Mouse (Mus musculus) liver, embryonic 15.5 days (tissue): Measurements from ENCODE around the gene Gm3127. TPM values are rescaled to one million over a fixed set of nuclear protein-coding genes. Genes with fewer than 3 reads are reported as not detected.
"Not testable (repeated sequence)": the region's sequence is repeated elsewhere in the genome, so short reads cannot be mapped to it uniquely, and the experiment has no call there.

ENCODE experiments used
- ATAC-seq: fragments of 200-750 bp; cut with Nextera tagmentation; 2 replicates; pipeline ENCODE4 v1.8.0; 2017; ENCODE audit warnings: moderate number of reproducible peaks, mild to moderate bottlenecking, moderate library complexity; ENCODE audit not compliant: insufficient read depth
- H3K27ac ChIP-seq: fragments of 300-500 bp; sonication (generic); replicated peaks from 2 replicates; pipeline ENCODE4 v1.5.1; 2015; ENCODE audit warnings: mild to moderate bottlenecking, inconsistent platforms
- H3K27me3 ChIP-seq: fragments of 300-500 bp; sonication (generic); 2 replicates; pipeline ENCODE4 v1.6.1; 2015; ENCODE audit warnings: mild to moderate bottlenecking, inconsistent platforms
- H3K36me3 ChIP-seq: fragments of 300-500 bp; sonication (generic); replicated peaks from 2 replicates; pipeline ENCODE4 v1.6.1; 2015; ENCODE audit warnings: moderate library complexity, mild to moderate bottlenecking, inconsistent platforms
- H3K4me1 ChIP-seq: fragments of 300-500 bp; sonication (generic); replicated peaks from 2 replicates; pipeline ENCODE4 v1.6.1; 2015; ENCODE audit warnings: inconsistent platforms
- H3K4me2 ChIP-seq: fragments of 300-500 bp; sonication (generic); 2 replicates; pipeline ENCODE4 v1.6.1; 2015; ENCODE audit warnings: moderate library complexity, mild to moderate bottlenecking, inconsistent platforms
- H3K4me3 ChIP-seq: fragments of 300-500 bp; sonication (generic); replicated peaks from 2 replicates; pipeline ENCODE4 v1.5.1; 2015; ENCODE audit warnings: mild to moderate bottlenecking, inconsistent platforms
- H3K9ac ChIP-seq: fragments of 300-500 bp; sonication (generic); 2 replicates; pipeline ENCODE4 v1.6.1; 2015; ENCODE audit warnings: moderate library complexity, mild to moderate bottlenecking, inconsistent platforms
- H3K9me3 ChIP-seq: fragments of 300-500 bp; sonication (generic); replicated peaks from 2 replicates; pipeline ENCODE4 v1.6.1; 2016; ENCODE audit warnings: inconsistent platforms
- WGBS: fragments of 180-500 bp; shearing (Covaris S2); methylation state at CpG from one replicate; pipeline ENCODE4 v1.1.7; 2015; ENCODE audit warnings: mixed read lengths; ENCODE audit not compliant: insufficient replicate concordance; 5-methylcytosine and 5-hydroxymethylcytosine counted together
- polyA plus RNA-seq: library from polyadenylated mRNA; unstranded; fragments of >200 nt; fragmentation: Nextera tagmentation; extraction: Ambion mirVana; gene quantifications from 2 replicates; pipeline ENCODE4 v1.2.1, GENCODE M21; 2015

The Gm3127 gene
- not detected in 2 replicates for polyA plus RNA-seq

DNA sequence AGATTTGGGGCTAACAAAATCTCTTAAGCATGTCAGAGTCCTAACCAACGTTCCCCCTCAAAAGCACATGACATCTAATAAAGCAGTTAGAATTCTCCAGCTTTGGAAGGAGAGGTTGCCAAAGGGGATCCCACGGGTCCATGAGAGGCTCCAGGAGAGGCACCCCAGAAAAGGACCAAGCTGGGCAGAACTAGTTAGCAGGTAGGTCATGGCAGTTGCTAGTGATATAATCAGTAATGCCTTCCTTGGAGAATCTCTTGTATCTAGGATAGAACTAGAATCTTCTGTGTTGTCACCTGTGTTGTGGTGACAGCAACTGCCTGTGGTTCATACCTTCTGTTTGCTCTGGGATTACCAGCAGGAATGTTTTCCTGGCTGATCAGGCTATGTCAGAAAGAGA lies at the start of gene Gm3127:
Gm3127 (plus strand) TSS at position 301 of the 400 bp plus-strand sequence.
- H3K27ac ChIP-seq, ATAC-seq, H3K36me3 ChIP-seq, H3K27me3 ChIP-seq, H3K4me2 ChIP-seq, H3K9me3 ChIP-seq, H3K4me1 ChIP-seq, H3K4me3 ChIP-seq, H3K9ac ChIP-seq: not testable (repeated sequence)
- 40% methylated on average over 1 of the region's 2 CpGs for WGBS

DNA sequence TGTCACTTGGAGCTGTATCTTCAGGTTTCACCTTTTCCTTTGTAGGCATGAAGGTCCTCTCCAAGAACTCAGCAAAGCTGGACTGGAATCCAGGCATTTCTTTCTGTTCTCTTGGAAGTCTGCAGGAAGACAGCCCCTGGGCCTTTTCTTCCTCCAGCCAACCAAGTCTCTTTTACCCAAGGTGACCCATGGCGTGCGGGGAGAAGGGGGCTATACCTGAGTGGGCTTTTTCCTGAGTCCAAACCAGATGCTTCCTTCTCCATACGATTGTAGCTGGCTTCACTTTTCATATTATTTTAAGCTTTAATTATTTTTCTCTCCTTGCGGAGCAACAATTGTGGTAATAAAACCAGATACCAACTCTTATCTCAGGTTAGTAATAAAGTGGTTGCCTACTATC lies 23.2 kb upstream of the Gm3127 start:
- not testable (repeated sequence) for H3K4me3 ChIP-seq, ATAC-seq, H3K27ac ChIP-seq, H3K27me3 ChIP-seq, H3K9me3 ChIP-seq, H3K4me1 ChIP-seq, H3K36me3 ChIP-seq, H3K4me2 ChIP-seq, H3K9ac ChIP-seq
- 48% methylated on average over 4 of the region's 4 CpGs for WGBS

DNA sequence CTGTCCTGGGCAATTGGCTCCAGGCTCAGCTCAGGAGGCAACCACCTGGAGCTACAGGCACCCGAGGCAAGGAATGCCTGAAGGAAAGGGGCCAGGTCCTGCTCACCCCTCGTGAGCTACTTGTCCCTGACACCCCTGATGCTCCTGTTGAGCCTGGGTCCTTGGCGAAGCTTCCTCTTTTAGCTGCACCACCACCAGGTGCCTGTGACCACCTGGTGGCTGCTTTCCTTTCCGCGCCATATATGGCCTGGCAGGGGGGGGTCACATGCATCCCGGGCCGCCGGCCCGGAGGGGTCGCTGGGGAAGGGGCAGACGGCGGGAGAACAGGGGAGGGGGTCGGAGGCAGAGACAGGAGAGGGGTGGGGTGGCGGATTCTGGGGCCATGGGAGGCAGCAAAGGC lies 17.2 kb downstream of the Gm3127 start:
- WGBS, result 10% methylated on average over 14 of the region's 14 CpGs
- H3K36me3 ChIP-seq, H3K4me3 ChIP-seq, H3K4me2 ChIP-seq, H3K27ac ChIP-seq, H3K27me3 ChIP-seq, ATAC-seq, H3K4me1 ChIP-seq, H3K9ac ChIP-seq, H3K9me3 ChIP-seq: not testable (repeated sequence)

GRCm38 (mm10) chr14:4182491-4183210 lies 17.8 kb downstream of the Gm3127 start, which contains the start of gene Gm2974:
TSS of gene Gm2974 (plus strand) at chr14:4182576.
- not testable (repeated sequence) for H3K4me3 ChIP-seq, H3K9me3 ChIP-seq, H3K27ac ChIP-seq, H3K4me1 ChIP-seq, H3K36me3 ChIP-seq, H3K27me3 ChIP-seq, H3K9ac ChIP-seq, ATAC-seq, H3K4me2 ChIP-seq
- WGBS, result 15% methylated on average over 43 of the region's 59 CpGs

GRCm38 (mm10) chr14:4183375-4183774 lies 18.5 kb downstream of the Gm3127 start:
- not testable (repeated sequence) for H3K9ac ChIP-seq, ATAC-seq, H3K27ac ChIP-seq, H3K4me1 ChIP-seq, H3K27me3 ChIP-seq, H3K4me3 ChIP-seq, H3K9me3 ChIP-seq, H3K36me3 ChIP-seq, H3K4me2 ChIP-seq
- WGBS, result 21% methylated on average over 6 of the region's 10 CpGs

Other genes starting within 250 kb of the Gm3127 start
- gene Gm3029, start 233.3 kb upstream of the Gm3127 start, polyA plus RNA-seq, result not detected in 2 replicates
- gene Gm3095, start 201.5 kb upstream of the Gm3127 start, polyA plus RNA-seq, result not detected in 2 replicates
- not detected in 2 replicates for gene Gm3099, start 166.6 kb upstream of the Gm3127 start, polyA plus RNA-seq
- gene Gm5796, start 141.1 kb upstream of the Gm3127 start, polyA plus RNA-seq, result not detected in 2 replicates
- gene Gm3115, start 80.9 kb upstream of the Gm3127 start, polyA plus RNA-seq, result not detected in 2 replicates
- not detected in 2 replicates for gene Gm8108, start 54.5 kb upstream of the Gm3127 start, polyA plus RNA-seq
- 0.06 TPM in 1 of 2 replicates, not detected in the other for gene Gm2974, start 17.5 kb downstream of the Gm3127 start, polyA plus RNA-seq
- gene Gm3138, start 84.6 kb downstream of the Gm3127 start, polyA plus RNA-seq, result not detected in 2 replicates
- not detected in 2 replicates for gene Gm3149, start 152.3 kb downstream of the Gm3127 start, polyA plus RNA-seq
- not detected in 2 replicates for gene 2610042L04Rik, start 169.7 kb downstream of the Gm3127 start, polyA plus RNA-seq
- not detected in 2 replicates for gene Gm3159, start 232.5 kb downstream of the Gm3127 start, polyA plus RNA-seq